Mouse (Mus musculus): ENCODE results near the gene Cops9. TPM values are rescaled to one million over a fixed set of nuclear protein-coding genes. Genes with fewer than 3 reads are reported as not detected.
A peak's percentile ranks its signal among the peaks of the same experiment; 100 is the strongest.

Gene Cops9
- polyA plus RNA-seq (2014; fragmentation: Nextera tagmentation; extraction: Ambion mirVana), result 406 and 457 TPM in 2 replicates

DNA sequence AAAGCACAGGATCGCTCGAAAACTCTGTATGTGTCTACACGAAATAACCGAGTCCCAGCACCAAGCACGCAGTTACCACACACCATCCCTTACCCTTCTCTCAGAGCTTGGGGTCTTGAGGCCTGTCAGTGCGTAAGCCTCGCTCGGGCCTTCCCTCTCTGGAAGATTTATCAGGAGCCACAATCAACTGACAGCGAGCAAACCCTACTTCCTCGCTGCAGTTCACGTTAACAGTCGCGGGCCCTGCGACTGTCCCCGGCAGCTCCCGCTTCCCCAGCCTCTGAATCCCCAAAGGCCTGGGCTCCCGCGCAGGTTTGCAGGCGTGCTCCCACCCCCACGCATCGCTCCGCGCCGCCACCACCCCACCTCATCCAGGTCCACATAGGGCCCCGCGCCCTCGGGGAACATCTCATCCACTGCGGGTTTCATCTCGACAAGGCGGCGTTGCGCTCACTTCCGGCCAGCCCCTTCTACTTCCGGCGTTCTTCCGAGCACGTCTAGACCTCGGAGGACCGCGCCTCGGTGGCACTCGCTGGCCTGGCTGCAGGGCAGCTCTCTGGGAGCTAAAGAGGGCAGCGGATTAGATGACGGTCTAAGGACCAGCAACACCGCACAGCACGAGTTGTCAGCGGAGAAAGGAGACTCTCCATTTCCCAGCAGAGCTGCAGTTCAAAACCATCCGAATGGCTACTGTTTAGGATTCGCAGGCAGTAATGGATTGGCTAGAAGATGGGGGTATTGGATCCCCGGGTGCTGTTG is at the start of gene Cops9:
Gene Cops9 (minus strand): TSS at position 472 of the 759 bp plus-strand sequence.
- Histone ChIP-seq H3K9me3 (ENCODE audit: control insufficient read depth, low read depth, low read length) (no peaks in the 10 kb centered on the region), H3K9ac (replicated peaks; ENCODE audit: low read depth, low read length) (peak within 1 kb of the TSS; percentile 79), H3K4me1 (ENCODE audit: control insufficient read depth, insufficient read depth, low read length) (peaks cover 11% of the 10 kb centered on the region), H3K36me3 (ENCODE audit: control insufficient read depth, insufficient read depth, low read length) (peaks cover 19% of the 10 kb centered on the region), H3K27me3 (ENCODE audit: control insufficient read depth, insufficient read depth, low read length) (no peaks in the 10 kb centered on the region), H3K27ac (ENCODE audit: low read length) (peak within 1 kb of the TSS; percentile 48; the same call in 1 of the 2 replicates), H3K4me3 (ENCODE audit: low read depth, low read length) (peak within 1 kb of the TSS; percentile 94), H3K4me2 (replicated peaks; ENCODE audit: low read depth, low read length) (peak within 1 kb of the TSS; percentile 93)
- 2% methylated on average over 50 of the region's 50 CpGs for WGBS
- peak; percentile 93 for ATAC-seq (ENCODE audit: insufficient number of reproducible peaks, insufficient read depth, low FRiP score, low read depth)

DNA sequence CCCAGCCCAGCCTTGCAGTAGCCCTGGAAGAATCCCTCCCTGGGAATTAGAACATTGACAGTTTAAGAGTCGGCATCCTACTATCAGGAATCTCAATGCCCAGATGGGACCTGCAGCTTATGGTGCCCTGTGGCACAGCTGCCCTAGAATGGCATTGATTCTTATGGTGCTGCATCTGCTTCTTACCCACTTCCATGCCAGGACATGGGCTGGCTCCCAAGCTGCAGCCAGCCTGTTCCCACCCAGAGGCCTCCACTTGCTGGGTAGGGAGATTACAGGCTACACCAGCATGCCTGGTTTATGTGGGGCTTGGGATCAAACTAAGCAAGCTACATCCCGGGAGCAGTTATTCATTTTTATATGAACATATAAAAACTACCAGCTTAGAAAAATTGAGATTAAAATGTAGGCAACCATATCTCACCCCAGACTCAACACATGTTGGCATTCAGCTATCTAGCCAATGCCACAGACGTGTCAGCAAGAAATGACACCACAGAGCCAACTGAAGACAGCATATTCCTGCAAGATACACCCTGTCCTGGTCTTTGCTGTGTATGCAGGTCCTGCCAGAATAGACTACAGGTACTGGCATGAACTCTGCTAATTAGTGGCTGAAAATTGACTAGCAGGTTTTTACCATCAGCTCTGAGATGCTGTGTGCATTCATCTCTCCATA is 49.5 kb upstream of the Cops9 start:
- no peaks in the 10 kb centered on the region for H3K36me3 ChIP-seq (ENCODE audit: control insufficient read depth, insufficient read depth, low read length)
- no peak overlapping the region for H3K4me2 ChIP-seq (replicated peaks; ENCODE audit: low read depth, low read length)
- no peaks in the 10 kb centered on the region for H3K27me3 ChIP-seq (ENCODE audit: control insufficient read depth, insufficient read depth, low read length)
- H3K9ac ChIP-seq (replicated peaks; ENCODE audit: low read depth, low read length), result no peak overlapping the region
- H3K27ac ChIP-seq (ENCODE audit: low read length), result no peak overlapping the region
- no peaks in the 10 kb centered on the region for H3K9me3 ChIP-seq (ENCODE audit: control insufficient read depth, low read depth, low read length)
- WGBS, result 81% methylated on average over 3 of the region's 3 CpGs
- ATAC-seq (ENCODE audit: insufficient number of reproducible peaks, insufficient read depth, low FRiP score, low read depth), result no peak
- no peak overlapping the region for H3K4me3 ChIP-seq (ENCODE audit: low read depth, low read length)
- H3K4me1 ChIP-seq (ENCODE audit: control insufficient read depth, insufficient read depth, low read length), result 0 out of 2 replicates have a peak, but pooled peaks cover 3% of the 10 kb centered on the region

DNA sequence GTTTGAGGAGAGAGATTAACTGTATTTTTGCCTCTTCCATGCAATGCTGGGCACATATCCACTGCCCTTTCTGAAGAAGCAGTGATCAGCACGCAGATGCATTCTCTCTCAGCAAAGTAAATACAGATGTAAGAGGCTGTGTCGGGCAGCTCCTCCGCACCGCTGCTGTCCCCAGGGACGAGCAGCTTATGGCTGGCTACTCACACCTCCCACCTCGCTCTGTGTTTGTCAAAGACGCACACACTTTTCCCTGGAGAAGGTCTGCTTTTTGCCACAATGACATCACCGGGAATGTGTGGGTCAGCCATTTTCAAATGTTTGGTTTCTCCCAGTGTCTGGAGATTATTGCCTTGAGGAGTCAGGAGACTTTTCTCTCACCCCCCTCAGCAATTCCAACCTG is 45.2 kb upstream of the Cops9 start:
- no peak overlapping the region for H3K9ac ChIP-seq (replicated peaks; ENCODE audit: low read depth, low read length)
- no peaks in the 10 kb centered on the region for H3K27me3 ChIP-seq (ENCODE audit: control insufficient read depth, insufficient read depth, low read length)
- H3K4me2 ChIP-seq (replicated peaks; ENCODE audit: low read depth, low read length), result no peak overlapping the region
- ATAC-seq (ENCODE audit: insufficient number of reproducible peaks, insufficient read depth, low FRiP score, low read depth), result no peak
- H3K4me1 ChIP-seq (ENCODE audit: control insufficient read depth, insufficient read depth, low read length), result 0 out of 2 replicates have a peak, but pooled peaks cover 3% of the 10 kb centered on the region
- no peak overlapping the region; the same call in 1 of the 2 replicates for H3K27ac ChIP-seq (ENCODE audit: low read length)
- no peaks in the 10 kb centered on the region for H3K9me3 ChIP-seq (ENCODE audit: control insufficient read depth, low read depth, low read length)
- no peak overlapping the region for H3K4me3 ChIP-seq (ENCODE audit: low read depth, low read length)
- no peaks in the 10 kb centered on the region for H3K36me3 ChIP-seq (ENCODE audit: control insufficient read depth, insufficient read depth, low read length)
- WGBS, result 17% methylated on average over 8 of the region's 8 CpGs

- Histone ChIP-seq H3K27ac (ENCODE audit: low read length) (no peak overlapping the region), H3K27me3 (ENCODE audit: control insufficient read depth, insufficient read depth, low read length) (no peaks in the 10 kb centered on the region), H3K4me3 (ENCODE audit: low read depth, low read length) (no peak overlapping the region), H3K4me2 (replicated peaks; ENCODE audit: low read depth, low read length) (no peak overlapping the region), H3K9ac (replicated peaks; ENCODE audit: low read depth, low read length) (no peak overlapping the region), H3K4me1 (ENCODE audit: control insufficient read depth, insufficient read depth, low read length) (peaks cover 3% of the 10 kb centered on the region; the same call in 1 of the 2 replicates), H3K36me3 (ENCODE audit: control insufficient read depth, insufficient read depth, low read length) (no peaks in the 10 kb centered on the region), H3K9me3 (ENCODE audit: control insufficient read depth, low read depth, low read length) (no peaks in the 10 kb centered on the region)
- 88% methylated on average over 8 of the region's 8 CpGs for WGBS
- no peak for ATAC-seq (ENCODE audit: insufficient number of reproducible peaks, insufficient read depth, low FRiP score, low read depth)
Measured at GRCm38 (mm10) chr1:92683151-92683550, 41.4 kb upstream of the Cops9 start.

- H3K9me3 ChIP-seq (ENCODE audit: control insufficient read depth, low read depth, low read length), result no peaks in the 10 kb centered on the region
- no peaks in the 10 kb centered on the region for H3K27me3 ChIP-seq (ENCODE audit: control insufficient read depth, insufficient read depth, low read length)
- no peak overlapping the region for H3K9ac ChIP-seq (replicated peaks; ENCODE audit: low read depth, low read length)
- H3K4me2 ChIP-seq (replicated peaks; ENCODE audit: low read depth, low read length), result no peak overlapping the region
- H3K4me3 ChIP-seq (ENCODE audit: low read depth, low read length), result no peak overlapping the region
- 27% methylated on average over 16 of the region's 16 CpGs for WGBS
- H3K36me3 ChIP-seq (ENCODE audit: control insufficient read depth, insufficient read depth, low read length), result no peaks in the 10 kb centered on the region
- H3K4me1 ChIP-seq (ENCODE audit: control insufficient read depth, insufficient read depth, low read length), result no peaks in the 10 kb centered on the region; the same call in 1 of the 2 replicates
- no peak overlapping the region for H3K27ac ChIP-seq (ENCODE audit: low read length)
- no peak for ATAC-seq (ENCODE audit: insufficient number of reproducible peaks, insufficient read depth, low FRiP score, low read depth)
Measured at GRCm38 (mm10) chr1:92680668-92681603, 39.2 kb upstream of the Cops9 start.

DNA sequence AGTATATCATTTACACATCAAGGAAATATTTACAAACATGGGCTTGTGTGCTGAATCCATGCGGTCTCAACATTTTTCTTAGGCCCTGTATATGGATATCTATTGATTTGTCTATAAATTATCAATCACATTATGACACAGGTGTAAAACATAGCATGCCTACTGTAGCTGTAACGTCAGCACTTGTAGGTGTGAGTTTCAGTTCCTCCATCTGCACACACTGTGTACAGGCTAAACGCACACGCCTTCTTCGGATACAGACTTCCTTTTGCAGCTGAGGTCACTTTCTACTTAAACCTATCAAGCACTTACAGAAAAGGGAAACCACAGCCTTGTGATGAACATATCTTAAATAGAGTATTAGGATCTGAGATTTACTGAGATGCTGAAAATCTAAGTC is 37.0 kb upstream of the Cops9 start:
- no peak overlapping the region for H3K4me2 ChIP-seq (replicated peaks; ENCODE audit: low read depth, low read length)
- WGBS, result 84% methylated on average over 5 of the region's 5 CpGs
- no peaks in the 10 kb centered on the region for H3K9me3 ChIP-seq (ENCODE audit: control insufficient read depth, low read depth, low read length)
- no peak overlapping the region for H3K27ac ChIP-seq (ENCODE audit: low read length)
- H3K4me3 ChIP-seq (ENCODE audit: low read depth, low read length), result no peak overlapping the region
- no peaks in the 10 kb centered on the region for H3K27me3 ChIP-seq (ENCODE audit: control insufficient read depth, insufficient read depth, low read length)
- ATAC-seq (ENCODE audit: insufficient number of reproducible peaks, insufficient read depth, low FRiP score, low read depth), result no peak
- H3K9ac ChIP-seq (replicated peaks; ENCODE audit: low read depth, low read length), result no peak overlapping the region
- no peaks in the 10 kb centered on the region; the same call in 1 of the 2 replicates for H3K4me1 ChIP-seq (ENCODE audit: control insufficient read depth, insufficient read depth, low read length)
- H3K36me3 ChIP-seq (ENCODE audit: control insufficient read depth, insufficient read depth, low read length), result no peaks in the 10 kb centered on the region

DNA sequence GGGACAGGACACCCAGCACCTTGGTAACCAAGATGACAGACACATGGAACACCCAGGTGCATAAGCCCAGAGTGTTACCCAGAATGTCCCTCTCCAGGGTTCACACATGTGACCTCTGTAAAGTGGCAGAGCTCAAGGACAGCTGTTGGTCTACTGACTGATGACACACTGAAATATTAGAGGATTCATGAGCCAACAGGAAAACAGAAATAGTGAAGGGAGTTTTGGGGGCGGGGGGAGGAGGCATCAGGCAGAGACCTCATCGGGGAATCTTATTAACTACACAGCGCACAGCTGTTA is 34.8 kb upstream of the Cops9 start:
- Histone ChIP-seq H3K4me2 (replicated peaks; ENCODE audit: low read depth, low read length) (no peak overlapping the region), H3K4me3 (ENCODE audit: low read depth, low read length) (no peak overlapping the region), H3K27me3 (ENCODE audit: control insufficient read depth, insufficient read depth, low read length) (no peaks in the 10 kb centered on the region), H3K27ac (ENCODE audit: low read length) (no peak overlapping the region), H3K9me3 (ENCODE audit: control insufficient read depth, low read depth, low read length) (no peaks in the 10 kb centered on the region), H3K36me3 (ENCODE audit: control insufficient read depth, insufficient read depth, low read length) (no peaks in the 10 kb centered on the region), H3K9ac (replicated peaks; ENCODE audit: low read depth, low read length) (no peak overlapping the region), H3K4me1 (ENCODE audit: control insufficient read depth, insufficient read depth, low read length) (no peaks in the 10 kb centered on the region; the same call in 1 of the 2 replicates)
- ATAC-seq (ENCODE audit: insufficient number of reproducible peaks, insufficient read depth, low FRiP score, low read depth), result no peak
- WGBS, result 79% methylated on average over 3 of the region's 3 CpGs
